Mouse (Mus musculus) cerebellum, adult 2 months (tissue): ENCODE data around the gene Hectd1.

Experiments
- CTCF ChIP-seq: fragments of 200-500 bp; IDR thresholded peaks from 2 replicates; pipeline ENCODE4 v1.5.1; 2011; ENCODE audit warnings: low read depth, mild to moderate bottlenecking, control low read depth, low read length, moderate library complexity, borderline replicate concordance; ENCODE audit not compliant: insufficient read depth
- POLR2A ChIP-seq: fragments of 200-500 bp; IDR thresholded peaks from 2 replicates; pipeline ENCODE4 v1.6.1; 2011; ENCODE audit warnings: low read length, control low read depth, borderline replicate concordance; ENCODE audit not compliant: insufficient read depth

DNA sequence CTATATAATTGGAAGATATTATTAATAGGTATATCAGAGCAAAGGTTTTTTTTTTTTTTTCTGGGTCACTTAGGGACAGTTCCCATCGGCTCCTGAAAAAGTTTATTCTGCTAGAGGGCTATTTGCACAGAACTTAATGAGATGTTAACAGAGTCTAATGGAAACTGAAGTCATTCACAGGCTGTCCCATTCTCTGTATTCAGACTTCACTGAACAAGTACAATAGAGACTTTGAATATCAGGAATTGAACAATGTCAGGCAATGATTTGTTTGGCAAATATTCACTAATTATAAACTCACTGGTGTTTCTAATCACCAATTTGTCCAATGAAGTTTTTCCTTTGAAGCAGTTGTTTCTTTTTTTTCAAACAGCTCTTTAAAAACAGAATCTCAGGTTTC, 92.5 kb downstream of the Hectd1 start:
- no peak for TF ChIP-seq CTCF
- TF ChIP-seq POLR2A = no peak
